Mouse (Mus musculus) cerebellum, adult 2 months (tissue): ENCODE data around the gene Emc6.

Source experiments
- CTCF ChIP-seq: fragments of 200-500 bp; IDR thresholded peaks from 2 replicates; pipeline ENCODE4 v1.5.1; 2011; ENCODE audit warnings: low read depth, mild to moderate bottlenecking, control low read depth, low read length, moderate library complexity, borderline replicate concordance; ENCODE audit not compliant: insufficient read depth
- POLR2A ChIP-seq: fragments of 200-500 bp; IDR thresholded peaks from 2 replicates; pipeline ENCODE4 v1.6.1; 2011; ENCODE audit warnings: low read length, control low read depth, borderline replicate concordance; ENCODE audit not compliant: insufficient read depth

DNA sequence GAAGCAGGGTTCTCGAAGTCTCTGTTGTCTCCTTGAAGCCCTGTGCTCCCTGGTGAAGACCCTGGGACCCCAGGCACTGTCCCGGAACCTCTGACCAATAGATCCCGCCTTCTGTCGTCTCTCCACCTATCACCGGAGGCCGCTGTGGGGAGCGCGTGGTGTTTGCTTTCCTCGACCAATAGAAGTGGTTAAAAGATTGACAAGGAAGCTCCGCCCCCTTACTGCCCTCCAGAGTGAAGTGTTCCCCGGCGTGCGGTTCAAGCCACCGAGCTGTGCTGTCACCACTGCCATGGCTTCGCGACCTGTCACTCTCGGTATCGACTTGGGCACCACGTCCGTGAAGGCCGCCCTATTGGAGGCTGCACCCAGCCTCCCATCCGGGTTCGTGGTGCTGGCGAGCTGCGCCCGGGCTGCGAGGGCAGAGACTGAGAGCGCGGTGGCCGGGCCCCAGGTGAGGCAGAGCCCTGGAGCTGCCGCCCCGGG is 22.4 kb upstream of the Emc6 start, which contains the start of gene Shpk:
- TF ChIP-seq CTCF (no peak), POLR2A (peak; percentile 87)
